Mouse (Mus musculus): ENCODE results near the gene Adcy5.
A peak's percentile ranks its signal among the peaks of the same experiment; 100 is the strongest.

Adcy5 gene

DNA sequence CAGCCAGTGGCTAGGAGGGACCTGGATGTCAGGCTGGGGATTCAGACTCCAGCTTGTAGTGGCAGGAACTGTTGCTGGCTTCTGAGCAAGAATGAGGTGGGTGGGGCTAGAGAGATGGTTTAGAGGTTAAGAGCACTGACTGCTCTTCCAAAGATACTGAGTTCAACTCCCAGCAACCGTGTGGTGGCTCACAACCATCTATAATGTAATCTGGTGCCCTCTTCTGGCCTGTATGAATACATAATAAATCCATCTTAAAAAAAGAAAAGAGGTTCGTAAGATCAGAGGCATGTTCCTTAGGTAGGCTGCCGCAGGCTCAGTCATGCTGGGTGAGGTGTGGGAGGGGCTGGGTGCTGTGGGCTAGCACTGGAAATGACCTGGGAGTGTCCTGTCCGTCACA lies 116.9 kb downstream of the Adcy5 start:
- DNase-seq: peak in 1 of 2 experiments; percentile 9

DNA sequence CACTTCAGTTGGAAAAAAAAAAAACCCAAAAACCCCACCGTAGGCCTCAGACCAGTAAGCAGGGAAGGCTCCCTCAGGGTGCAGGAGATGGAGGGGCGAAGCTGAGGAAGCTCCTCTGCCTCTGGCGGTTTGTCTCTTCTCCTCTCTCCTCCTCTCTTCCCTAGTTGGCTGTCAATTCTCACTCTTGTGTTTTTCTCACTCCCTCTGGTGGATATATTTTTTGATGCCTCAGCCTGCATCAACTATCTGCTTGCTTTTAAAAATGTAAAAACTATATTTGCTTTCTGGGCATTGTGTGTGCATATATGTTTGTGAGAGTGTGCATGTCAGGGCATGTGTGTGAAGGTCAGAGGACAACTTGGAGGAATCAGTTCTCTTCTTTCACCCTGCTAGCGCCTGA lies 117.7 kb downstream of the Adcy5 start:
- DNase-seq: no peak

DNA sequence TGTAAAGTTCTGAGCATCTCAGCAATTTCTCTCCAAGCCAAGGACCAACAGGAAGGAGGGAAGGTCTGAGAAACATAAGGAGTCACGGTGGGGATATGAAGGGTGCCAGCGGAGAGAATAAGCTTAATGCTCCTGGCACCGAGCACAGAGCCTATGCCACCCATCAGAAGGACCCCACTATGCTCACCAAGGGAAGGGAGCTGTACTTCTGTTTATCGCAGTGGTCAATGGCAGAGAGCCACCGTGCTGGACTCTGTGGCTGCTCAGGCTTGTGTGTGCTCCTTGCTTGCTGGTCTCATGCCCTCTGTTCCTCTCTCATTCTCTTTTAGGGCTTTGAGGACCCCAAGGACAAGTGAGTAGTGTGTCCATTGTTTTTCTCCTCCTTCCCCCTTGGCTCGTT lies 123.5 kb downstream of the Adcy5 start:
- DNase-seq: no peak

DNA sequence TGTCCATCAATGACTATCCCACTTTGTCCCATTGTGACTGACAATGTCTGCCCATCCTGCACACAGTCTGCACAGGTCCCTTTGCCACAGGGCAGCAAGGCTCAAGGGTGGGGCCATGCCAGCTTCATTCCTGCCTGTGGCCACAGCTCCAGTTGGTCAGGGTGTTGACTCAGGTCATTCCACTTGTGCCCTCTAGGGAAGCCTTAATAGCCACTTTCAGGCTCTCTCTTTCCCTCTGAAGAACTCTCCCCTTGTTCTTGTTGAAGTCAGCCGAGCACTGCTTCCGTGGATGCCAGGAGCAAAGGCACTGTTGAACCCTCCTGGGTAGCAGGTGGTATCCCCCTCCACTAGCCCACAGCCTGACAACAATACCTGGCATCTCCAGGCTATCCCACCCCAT lies 127.8 kb downstream of the Adcy5 start:
- no peak for DNase-seq

DNA sequence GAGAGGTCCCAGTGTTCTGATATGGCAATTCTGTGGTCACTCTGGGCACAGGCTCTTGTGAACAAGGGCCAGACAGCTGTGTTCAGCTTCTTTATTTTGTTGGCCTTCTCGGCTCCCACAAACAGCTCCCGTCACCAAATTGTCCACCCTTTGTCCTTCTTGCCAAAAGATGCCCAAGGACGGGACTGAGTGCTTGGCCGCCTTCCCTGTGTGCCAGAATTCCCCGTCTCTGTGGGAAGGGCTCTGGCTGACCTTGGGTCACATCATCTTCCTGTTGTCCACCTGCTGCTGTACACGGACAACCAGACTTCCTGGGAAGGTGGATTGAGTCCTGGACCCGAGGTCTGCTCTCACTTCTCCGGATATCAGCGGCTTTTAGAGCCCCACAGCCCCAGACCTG lies 131.1 kb downstream of the Adcy5 start:
- DNase-seq: no peak

DNA sequence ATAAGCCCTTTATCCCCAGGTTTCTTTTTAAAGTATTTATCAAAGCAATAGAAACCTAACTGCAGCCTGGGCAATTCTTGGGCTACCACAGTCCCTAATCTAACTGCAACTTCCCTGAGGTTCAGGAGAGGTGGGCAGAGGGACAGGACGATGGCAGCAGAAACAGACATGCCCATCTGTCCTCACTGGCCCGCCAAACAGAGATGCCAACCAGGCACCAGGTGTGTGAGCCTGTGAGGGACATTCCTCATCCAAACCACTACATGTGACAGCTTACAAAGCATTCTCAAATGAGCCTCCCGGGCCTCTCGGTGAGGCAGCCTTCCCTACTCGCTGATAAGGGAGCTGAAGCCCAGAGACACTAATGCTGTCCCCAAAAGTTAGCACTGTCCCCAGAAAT lies 132.6 kb downstream of the Adcy5 start:
- no peak for DNase-seq

DNA sequence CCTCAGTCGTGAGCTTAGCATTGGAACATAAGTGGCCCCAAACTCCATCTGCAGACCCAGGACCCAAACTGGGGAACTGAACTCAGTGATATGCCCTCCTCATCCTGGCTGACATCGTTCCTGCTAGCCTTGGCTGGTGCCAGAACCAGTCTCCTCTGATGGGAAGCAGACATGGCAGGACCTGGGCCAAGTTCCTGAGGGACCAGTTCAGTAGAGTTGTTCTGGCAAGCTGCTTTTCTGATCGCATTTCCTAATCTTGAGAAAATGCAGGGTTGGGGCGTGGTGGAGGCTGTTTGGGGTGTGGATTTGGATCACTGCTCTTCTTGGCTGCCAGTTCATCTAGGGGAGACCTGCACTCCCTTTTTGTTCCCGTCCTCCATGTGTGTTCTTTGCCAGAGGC lies 143.1 kb downstream of the Adcy5 start:
- DNase-seq: no peak

DNA sequence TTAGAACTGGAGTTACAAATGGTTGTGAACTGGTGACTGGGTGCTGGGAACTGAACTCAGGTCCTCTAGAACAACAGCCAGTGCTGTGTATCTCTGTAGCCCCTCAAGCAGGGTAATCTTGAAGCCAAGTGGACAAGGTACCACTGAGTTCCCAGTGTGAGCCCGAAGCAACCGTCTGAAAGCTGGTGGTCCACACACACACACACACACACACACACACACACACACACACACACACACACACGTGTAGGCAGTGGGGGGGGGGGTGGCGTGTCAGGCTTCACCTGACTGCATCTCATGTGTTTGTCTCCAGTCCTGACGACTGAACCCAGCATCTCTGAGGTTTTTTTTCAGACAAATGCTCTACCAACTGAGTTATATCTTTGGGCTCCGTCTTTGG lies 145.5 kb downstream of the Adcy5 start:
- DNase-seq: no peak

DNA sequence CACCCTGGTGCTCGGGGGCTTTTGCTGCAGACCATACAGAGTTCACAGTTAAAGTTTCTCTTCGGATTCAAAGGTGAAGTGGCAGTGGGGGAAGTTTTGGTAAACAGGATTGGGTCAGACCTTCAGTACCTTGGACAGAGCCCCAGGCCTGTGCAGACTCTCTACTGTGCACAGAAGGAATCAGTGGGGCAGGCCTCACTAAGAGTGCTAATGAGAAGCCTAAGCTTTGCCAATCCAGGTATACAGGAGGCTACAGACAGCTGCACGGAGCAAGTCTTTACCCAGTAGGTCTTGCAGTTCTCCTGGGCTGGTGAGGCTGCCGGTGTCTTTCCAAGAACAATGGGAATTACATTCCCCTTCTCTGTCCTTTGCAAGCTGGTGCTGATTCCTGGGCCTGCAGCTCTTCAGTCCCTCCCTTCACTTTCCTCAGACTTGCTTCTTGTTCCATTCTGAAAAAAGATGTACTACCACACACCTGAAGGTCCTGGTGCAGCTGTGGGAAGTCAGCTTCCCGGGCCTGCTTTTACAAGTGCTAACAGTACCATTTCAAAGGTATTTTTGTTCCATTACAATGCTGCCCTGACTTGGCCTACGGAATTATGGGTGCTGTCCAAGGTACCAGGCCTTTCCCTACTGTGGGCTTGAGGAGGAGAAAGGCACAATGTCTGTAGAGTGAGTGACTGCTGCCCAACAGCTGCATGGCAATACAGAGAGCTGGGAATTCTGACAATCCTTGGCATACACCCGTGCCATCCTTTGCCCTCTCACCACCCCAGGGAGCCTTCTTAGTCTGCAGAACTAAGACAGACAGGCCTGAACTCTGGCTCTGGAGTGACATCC lies 148.0 kb downstream of the Adcy5 start:
- peak; percentile 4 to 58 for DNase-seq

DNA sequence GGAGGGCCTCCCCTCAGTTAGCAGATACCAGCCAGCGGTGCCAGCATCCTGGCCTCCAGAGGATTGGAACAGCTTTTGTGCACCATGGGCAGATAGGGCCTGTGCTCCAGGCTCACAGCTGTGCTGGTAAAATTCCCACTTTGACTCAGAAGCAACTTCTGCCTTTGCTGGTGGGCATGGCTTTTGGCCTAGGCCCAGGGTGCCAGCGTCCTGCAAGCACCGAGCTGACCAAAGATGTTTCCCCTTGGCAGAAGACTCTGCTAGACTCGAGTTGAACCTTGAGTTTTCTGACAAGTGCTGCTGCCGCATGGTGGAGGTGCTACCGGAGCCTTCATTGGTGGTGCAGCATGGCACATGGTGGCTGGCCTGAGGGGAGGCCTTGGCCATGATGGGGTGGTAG lies 149.0 kb downstream of the Adcy5 start:
- DNase-seq: no peak

DNA sequence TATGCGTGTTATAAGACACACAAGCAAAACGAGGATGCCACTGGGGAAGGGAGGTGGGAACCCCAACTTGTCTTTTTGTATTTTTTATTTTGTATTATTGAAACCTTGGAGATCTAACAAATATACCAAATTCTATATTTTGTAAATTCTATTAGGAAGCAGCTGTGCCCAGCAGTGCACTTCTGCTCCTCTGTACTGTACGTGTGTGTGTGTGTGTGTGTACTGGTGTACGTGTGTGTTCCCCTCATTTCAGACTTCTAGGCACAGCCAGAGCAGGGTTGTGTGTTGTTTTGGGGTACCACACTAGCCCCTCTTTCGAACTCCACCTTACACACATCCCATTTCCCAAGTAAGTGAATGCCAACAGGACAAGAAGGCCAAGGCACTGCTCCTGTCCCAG lies 149.7 kb downstream of the Adcy5 start:
- DNase-seq: no peak

DNA sequence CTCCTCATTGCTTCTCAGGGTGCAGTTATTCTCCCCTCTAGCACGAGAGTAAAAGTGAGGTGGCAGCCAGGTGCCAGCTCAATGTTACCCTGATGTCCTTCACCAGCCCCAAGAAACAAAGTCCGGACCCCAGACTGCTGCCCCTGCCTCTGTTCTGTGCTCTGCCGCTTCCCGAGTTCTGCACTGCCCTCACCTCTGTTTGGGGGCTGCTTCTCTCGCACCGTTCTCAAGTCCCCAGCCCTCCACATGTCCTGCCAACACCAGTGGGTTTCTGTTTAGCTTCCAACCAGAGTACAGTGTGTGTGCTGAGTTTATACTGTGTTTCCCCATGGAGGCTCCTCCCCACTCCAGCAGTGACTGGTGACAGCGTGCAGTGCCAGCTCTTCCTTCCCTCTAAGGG lies 150.5 kb downstream of the Adcy5 start:
- DNase-seq: no peak

DNA sequence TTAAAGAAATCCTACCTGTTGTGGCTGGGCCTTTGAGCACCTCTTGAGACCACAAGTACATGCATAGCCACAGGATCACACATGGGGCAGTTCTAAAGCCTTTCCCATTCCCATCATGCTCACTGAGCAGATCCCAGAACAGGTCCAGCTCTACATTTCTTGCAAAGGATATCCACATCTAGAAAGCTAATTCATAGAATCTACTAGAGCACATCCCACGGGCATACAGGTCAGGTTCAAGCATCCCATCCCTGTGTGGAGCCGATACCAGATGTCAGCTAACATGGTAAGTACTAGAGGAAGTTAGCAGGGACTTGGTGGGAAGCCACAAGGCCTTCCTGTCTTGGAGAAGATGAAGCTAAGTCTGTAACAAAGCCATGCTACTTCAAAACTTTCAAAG lies 152.0 kb downstream of the Adcy5 start:
- DNase-seq: no peak

DNA sequence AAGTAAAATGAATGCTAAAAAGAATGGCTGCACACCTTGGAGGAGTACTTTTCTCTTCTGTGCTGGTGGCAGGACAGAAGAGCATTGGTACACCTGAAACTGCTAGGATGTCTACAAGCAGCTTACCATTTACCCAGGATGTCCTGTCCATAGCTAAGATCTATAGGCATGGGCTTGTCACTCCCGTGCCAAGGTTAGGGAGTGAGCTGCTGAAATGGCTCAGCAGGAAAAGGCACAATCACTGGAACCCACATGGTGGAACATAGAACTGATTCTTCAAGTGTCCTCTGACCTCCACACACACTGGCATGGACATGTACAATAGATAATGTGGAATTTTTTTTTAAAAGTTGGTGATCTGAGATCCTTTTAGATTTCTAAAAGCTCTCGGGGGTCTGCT lies 152.7 kb downstream of the Adcy5 start:
- DNase-seq: no peak

DNA sequence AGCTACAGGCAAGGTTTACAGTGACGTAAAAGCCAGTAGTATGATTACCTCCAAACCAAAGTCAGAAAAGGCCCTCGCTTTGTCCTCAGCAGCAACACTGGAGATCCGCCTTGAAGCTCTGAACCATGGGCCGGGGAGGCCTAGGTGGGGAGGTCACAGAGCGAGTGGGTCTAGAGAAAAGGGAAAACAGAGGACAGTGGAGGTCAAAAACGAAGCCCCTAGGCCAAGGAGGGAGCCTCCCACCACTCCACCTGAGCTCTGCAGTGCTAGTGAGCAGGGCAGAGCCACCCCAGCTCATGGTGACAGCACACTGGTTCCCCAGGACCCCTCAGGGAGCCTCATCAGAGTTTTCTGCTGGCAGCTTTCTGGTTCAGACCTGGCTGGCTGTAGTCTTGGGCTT lies 153.3 kb downstream of the Adcy5 start:
- DNase-seq: no peak

DNA sequence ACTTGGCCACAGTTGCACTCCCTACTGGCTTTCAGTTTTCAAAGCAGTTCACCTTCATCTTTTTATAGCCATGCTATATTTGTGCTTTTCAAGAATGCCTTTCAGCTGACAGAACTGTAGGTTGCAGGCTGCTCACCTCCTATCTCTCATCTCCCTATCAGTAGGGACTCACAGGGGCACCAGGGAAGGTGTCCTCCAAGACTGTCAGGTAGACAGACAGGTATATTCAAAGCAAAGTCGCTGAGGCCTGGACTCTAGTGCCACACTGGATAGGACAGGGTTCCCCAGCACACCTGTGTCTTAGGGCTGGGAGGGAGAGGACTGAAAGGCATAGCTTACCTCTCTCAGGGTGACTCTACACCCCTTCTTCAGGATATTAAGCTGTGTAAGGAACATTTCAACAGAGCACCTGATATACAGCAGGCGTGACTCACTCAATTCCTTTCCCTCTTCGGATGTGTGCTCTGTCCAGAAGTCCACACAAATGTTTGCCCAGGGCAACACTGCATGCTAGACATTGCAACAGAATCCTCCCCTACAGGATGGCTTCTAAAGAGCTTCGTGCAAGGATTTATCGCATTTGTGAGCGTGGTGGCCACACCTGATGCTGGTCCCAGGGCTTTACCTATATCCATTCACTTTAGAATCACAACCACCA lies 153.9 kb downstream of the Adcy5 start:
- no peak for DNase-seq

DNA sequence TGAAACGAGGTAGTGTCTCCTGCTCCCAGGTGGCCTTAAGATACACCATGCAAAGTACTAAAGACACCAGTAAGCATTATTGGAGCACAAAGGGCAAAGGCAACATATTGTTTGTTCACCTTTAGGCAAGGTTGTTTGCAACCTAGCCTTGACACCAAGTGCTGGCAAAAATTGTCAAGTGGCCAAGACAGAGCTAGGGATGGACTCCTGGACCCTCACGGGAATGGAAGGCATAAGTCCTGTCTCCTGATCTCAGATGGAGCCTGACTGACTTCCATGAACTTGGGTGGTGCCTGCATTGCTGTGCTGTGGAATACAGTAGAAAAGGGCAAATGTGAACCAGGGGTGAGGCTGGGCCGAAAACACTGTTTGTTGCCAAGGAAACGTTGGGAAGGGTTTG lies 155.0 kb downstream of the Adcy5 start:
- DNase-seq: peak; percentile 35 to 46

DNA sequence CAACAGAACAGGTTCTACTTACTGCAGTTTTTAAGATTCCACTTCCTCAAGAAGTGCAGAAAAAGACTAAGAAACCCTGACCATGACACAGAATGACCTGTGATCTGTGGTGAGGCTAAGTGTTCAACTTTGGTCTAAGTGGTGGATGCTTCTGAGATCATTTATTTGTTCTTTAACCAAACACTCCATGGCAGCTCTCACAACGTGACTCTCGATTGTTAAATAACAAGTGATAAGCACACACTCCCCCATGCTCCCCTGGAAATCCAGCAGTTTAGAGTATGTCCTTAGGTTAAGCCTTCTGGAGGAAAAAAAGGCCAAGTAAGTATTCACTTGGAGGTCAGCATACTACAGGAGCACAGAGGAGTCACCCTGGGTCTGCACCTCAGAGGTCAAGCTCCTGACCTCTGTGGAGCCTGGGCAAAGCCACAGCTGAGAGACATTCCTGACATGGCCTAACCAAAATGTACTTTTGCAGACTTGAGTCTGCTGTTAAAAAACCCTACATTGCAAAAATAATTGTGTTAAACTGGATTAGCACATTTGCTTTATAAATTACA lies 156.0 kb downstream of the Adcy5 start:
- peak in 1 of 2 experiments; percentile 19 for DNase-seq

DNA sequence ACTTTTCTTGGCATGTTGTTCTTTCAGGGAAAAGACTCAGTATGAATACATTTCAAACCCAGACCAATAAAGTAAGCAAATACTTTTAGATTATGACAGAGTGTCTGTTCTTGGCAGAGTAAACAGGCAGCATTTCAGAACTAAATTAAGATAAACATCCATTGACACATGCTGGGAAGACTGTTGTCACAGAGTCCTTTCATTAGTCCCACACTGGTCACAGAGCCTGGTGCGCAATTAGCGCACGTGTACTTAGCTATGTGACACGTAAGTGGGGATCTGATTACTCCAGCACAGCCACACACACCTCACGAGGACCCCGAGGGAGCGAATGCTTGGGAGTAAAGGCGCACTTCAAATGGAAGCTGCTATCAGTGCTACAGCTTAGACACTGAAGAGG lies 156.9 kb downstream of the Adcy5 start:
- DNase-seq: no peak

DNA sequence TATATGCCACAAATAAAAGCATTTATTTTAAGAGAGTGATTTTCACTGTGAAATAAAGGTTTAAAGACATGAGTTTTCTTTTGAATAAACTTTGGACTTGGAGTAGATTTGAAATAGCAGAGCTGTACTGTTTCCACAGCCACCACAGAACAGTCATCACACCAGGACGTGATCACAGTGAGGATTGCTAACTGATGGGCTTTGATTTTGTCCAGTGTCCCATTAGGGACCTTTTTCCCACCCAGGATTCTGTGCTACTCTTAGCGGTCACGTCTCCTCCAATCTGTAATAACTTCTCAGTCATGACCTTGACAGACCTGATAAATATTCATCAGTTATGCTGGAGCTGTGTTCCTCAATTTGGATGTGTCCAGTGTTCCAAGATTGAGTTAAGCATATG lies 160.8 kb downstream of the Adcy5 start:
- peak in 1 of 2 experiments; percentile 8 for DNase-seq

DNA sequence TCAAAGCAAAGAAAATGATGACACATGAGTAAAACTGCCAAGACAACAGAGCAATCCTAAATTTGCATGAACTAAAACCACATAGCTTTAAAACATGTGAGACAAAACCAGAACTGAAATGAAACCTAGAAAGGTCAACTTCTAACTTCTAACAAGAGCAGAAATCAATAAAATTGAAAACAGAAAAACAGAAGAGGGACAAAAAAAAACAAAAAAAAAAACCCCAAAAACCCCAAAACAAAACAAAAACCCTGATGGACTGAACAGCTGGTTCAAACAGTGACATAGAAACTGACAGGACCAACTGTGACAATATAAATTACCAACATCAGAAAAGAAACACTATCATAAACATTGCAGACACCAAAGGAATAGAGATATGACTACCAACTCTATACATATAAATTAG lies 162.2 kb downstream of the Adcy5 start:
- DNase-seq: no peak

DNA sequence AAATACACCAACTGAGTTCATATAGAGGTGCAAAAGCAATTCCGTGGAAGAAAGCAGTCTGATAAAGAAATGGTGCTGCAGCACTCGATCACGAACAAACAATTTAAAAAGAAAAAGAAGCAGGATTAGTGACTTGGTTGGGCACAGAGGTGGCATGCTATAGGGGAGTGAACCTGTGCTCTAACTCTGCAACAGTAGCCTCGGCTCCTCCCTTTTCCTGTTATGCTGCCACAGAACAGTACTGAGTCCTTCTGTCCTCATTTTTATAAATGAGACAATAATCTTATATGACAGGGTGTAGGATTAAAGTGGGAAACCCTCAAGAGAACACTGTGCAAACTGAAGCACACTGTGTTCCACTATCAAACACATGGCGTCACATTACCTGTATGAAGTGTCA lies 162.8 kb downstream of the Adcy5 start:
- no peak for DNase-seq

DNA sequence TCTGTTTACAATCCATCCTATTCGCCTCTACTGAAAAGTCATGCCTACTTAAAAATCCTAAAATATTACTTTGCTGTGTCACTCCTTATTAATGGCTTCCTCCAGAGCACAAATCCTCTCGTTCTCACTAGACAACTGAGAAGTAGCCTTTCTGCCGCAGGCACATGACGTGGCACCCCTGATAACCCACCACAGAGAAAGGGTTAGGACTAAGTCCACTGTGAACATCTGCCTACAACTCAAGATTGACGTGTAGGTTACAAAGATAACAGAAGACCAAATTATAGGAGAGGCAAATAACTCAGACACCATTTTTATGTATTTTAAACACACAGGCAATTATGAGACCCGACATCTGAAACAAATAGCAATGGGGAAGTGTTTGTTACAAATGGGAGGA lies 163.7 kb downstream of the Adcy5 start:
- DNase-seq: no peak

DNA sequence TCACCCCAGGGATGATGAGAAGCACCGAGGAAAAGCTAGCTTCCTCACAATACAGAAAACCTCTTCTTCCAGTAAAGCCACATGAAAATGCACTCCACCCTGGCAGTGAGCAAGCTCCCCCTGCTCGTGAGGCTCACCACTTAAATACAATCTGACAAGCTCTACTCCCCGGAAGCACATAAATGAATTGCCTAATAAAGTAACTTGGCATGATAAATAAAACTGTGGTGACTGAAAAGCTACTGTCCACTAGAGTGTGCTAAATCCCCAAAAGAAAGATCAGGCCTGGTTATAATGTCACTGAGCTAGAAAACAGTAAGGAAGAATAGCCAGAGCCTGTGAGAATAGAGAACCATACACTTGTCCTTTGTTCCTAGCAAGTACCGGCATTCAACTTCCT lies 164.7 kb downstream of the Adcy5 start:
- DNase-seq: peak in 1 of 2 experiments; percentile 33
